Mouse (Mus musculus) midbrain, embryonic 16.5 days (tissue): ENCODE data around the gene Hsdl1. TPM values are rescaled to one million over a fixed set of nuclear protein-coding genes. Genes with fewer than 3 reads are reported as not detected.
A peak's percentile ranks its signal among the peaks of the same experiment; 100 is the strongest.

ENCODE experiments used
- ATAC-seq: fragments of 200-750 bp; cut with Nextera tagmentation; 2 replicates; pipeline ENCODE4 v1.8.0; 2017; ENCODE audit warnings: moderate TSS enrichment
- H3K27ac ChIP-seq: fragments of 300-500 bp; sonication (generic); 2 replicates; pipeline ENCODE4 v1.5.1; 2014; ENCODE audit warnings: mild to moderate bottlenecking, low read length, mixed read lengths
- H3K27me3 ChIP-seq: fragments of 300-500 bp; sonication (generic); 2 replicates; pipeline ENCODE4 v1.6.1; 2014; ENCODE audit warnings: low read depth, low read length, mixed read lengths; ENCODE audit not compliant: control insufficient read depth, insufficient read depth
- H3K36me3 ChIP-seq: fragments of 300-500 bp; sonication (generic); 2 replicates; pipeline ENCODE4 v1.6.1; 2014; ENCODE audit warnings: mild to moderate bottlenecking, low read length, moderate library complexity, mixed read lengths; ENCODE audit not compliant: control insufficient read depth, insufficient read depth
- H3K4me1 ChIP-seq: fragments of 300-500 bp; sonication (generic); 2 replicates; pipeline ENCODE4 v1.6.1; 2014; ENCODE audit warnings: mild to moderate bottlenecking, low read length, mixed read lengths; ENCODE audit not compliant: control insufficient read depth, insufficient read depth
- H3K4me2 ChIP-seq: fragments of 300-500 bp; sonication (generic); 2 replicates; pipeline ENCODE4 v1.6.1; 2014; ENCODE audit warnings: mild to moderate bottlenecking, low read length, mixed read lengths
- H3K4me3 ChIP-seq: fragments of 300-500 bp; sonication (generic); 2 replicates; pipeline ENCODE4 v1.5.1; 2014; ENCODE audit warnings: low read depth, mild to moderate bottlenecking, low read length, moderate library complexity, mixed read lengths
- H3K9ac ChIP-seq: fragments of 300-500 bp; sonication (generic); 2 replicates; pipeline ENCODE4 v1.6.1; 2014; ENCODE audit warnings: low read depth, low read length, mixed read lengths
- H3K9me3 ChIP-seq: fragments of 300-500 bp; sonication (generic); replicated peaks from 2 replicates; pipeline ENCODE4 v1.6.1; 2014; ENCODE audit warnings: mild to moderate bottlenecking, low read length, mixed read lengths; ENCODE audit not compliant: control insufficient read depth, poor library complexity, severe bottlenecking
- WGBS: fragments of 180-500 bp; shearing (Covaris S2); extraction: QIAGEN DNeasy Blood & Tissue Kit; methylation state at CpG from one replicate; pipeline ENCODE4 v1.1.7; 2014; 5-methylcytosine and 5-hydroxymethylcytosine counted together
- polyA plus RNA-seq: library from polyadenylated mRNA; unstranded; fragments of >200 nt; fragmentation: Nextera tagmentation; extraction: Ambion mirVana; gene quantifications from 2 replicates; pipeline ENCODE4 v1.2.1, GENCODE M21; 2015

The Hsdl1 gene
- polyA plus RNA-seq, 1 experiment from 2014 or later = 197 TPM

DNA sequence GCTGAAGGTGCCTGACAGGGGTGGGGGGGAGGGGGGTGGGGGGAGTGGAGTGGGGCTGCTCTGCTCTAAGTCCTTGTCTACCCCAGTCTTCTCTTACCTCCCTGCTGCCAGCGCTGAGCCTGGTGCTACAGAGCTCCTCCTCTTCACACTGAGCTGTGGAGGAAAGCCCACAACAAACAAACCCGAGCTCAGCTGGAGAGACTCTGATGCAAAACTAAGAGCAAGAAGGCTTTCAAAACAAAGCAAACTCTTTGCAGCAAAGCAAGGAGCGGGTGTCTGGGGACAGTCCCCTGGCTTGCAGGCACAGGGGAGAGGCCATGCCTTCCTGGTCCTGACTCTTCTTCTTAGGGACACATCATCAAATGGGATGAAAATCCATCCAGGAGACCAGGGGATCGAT is 5.1 kb downstream of the Hsdl1 start:
- Histone ChIP-seq H3K4me3 (no peak overlapping the region), H3K36me3 (peaks cover 19% of the 10 kb centered on the region), H3K4me2 (no peak overlapping the region), H3K9ac (no peak overlapping the region), H3K9me3 (no peaks in the 10 kb centered on the region), H3K4me1 (peaks cover 18% of the 10 kb centered on the region), H3K27me3 (no peaks in the 10 kb centered on the region), H3K27ac (no peak overlapping the region)
- ATAC-seq = no peak
- 21% methylated on average over 4 of the region's 4 CpGs for WGBS

DNA sequence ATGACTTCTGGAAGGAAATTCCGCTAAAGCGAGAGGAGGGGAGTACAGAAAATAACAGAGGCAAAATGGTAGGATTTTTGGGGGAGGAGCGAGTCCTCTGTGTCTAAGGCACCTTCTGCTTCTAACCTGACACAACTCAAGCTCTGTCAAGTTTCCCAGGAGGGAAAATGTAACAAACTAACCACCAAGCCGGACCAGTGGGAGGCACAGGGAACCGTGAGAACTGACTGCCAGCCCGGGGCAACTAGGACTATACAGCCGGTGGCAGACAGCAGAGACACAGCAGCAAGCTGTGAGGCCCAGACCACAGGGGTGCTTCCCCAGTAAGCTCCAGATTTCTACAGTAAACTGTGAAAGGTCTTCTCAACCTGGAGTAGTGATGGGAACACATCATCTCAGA is 6.0 kb downstream of the Hsdl1 start:
- H3K27ac ChIP-seq = no peak overlapping the region
- ATAC-seq = no peak
- H3K27me3 ChIP-seq = no peaks in the 10 kb centered on the region
- H3K4me1 ChIP-seq = peaks cover 16% of the 10 kb centered on the region
- no peaks in the 10 kb centered on the region for H3K9me3 ChIP-seq
- H3K9ac ChIP-seq = no peak overlapping the region
- H3K4me2 ChIP-seq = no peak overlapping the region
- 77% methylated on average over 7 of the region's 7 CpGs for WGBS
- peaks cover 27% of the 10 kb centered on the region for H3K36me3 ChIP-seq
- no peak overlapping the region for H3K4me3 ChIP-seq

DNA sequence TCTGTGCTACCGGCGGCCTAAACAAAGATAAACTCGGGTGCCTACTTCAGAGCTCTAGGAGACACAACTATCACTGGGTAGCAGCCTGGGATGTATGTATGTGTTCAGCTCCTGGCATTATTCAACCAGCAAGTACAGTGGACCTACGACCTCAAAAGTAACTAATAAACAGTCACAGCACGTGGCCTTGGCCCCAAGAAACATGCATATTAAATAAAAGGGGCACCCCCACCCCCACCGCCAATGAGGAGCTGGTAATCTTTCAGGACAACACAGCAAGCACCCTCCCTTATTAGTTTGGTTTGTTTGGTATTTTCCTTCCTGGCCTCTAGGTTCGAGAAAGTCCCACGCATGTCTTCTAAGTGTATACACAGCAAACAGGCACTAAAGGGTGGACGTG is 6.7 kb downstream of the Hsdl1 start:
- peaks cover 9% of the 10 kb centered on the region; the same call in 1 of the 2 replicates for H3K4me1 ChIP-seq
- WGBS = 90% methylated on average over 9 of the region's 9 CpGs
- H3K9ac ChIP-seq = no peak overlapping the region
- no peak for ATAC-seq
- no peak overlapping the region for H3K4me2 ChIP-seq
- H3K27ac ChIP-seq = no peak overlapping the region
- H3K36me3 ChIP-seq = peaks cover 31% of the 10 kb centered on the region
- H3K9me3 ChIP-seq = no peaks in the 10 kb centered on the region
- H3K4me3 ChIP-seq = no peak overlapping the region
- H3K27me3 ChIP-seq = no peaks in the 10 kb centered on the region

GRCm38 (mm10) chr8:119566367-119566766 is 8.6 kb downstream of the Hsdl1 start:
- WGBS = 73% methylated on average over 11 of the region's 11 CpGs

DNA sequence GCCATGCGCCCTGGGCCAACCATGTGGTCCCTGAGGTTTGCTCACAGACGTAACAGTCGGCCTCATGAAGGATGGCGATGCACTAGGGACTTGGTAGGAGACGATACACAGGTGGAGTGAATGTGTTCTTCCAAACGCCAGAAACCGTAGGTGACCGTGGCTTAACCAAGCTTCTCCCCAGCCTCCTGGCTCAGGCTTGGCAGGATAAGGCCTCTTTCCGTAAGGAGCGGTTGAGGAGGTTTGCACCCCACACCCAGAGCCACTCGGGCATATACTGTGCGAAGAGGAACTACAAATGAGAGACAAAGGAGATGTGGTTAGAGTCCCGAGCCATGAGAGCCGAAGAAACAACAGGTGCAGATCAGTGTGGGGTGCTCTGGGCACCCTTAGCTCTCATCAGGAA is 11.1 kb downstream of the Hsdl1 start:
- ATAC-seq = no peak
- Histone ChIP-seq H3K27ac (no peak overlapping the region), H3K36me3 (peaks cover 34% of the 10 kb centered on the region), H3K4me3 (no peak overlapping the region), H3K27me3 (no peaks in the 10 kb centered on the region), H3K4me1 (peaks cover 3% of the 10 kb centered on the region; the same call in 1 of the 2 replicates), H3K9me3 (no peaks in the 10 kb centered on the region), H3K4me2 (no peak overlapping the region), H3K9ac (no peak overlapping the region)
- WGBS = 93% methylated on average over 14 of the region's 14 CpGs

More at GRCm38 (mm10) chr8:119566367-119566766, 8.6 kb downstream of the Hsdl1 start:
- Histone ChIP-seq H3K27me3 (no peaks in the 10 kb centered on the region), H3K4me1 (no peaks in the 10 kb centered on the region), H3K27ac (no peak overlapping the region), H3K9ac (no peak overlapping the region), H3K9me3 (no peaks in the 10 kb centered on the region), H3K4me3 (no peak overlapping the region), H3K36me3 (peaks cover 34% of the 10 kb centered on the region), H3K4me2 (no peak overlapping the region)
- ATAC-seq = no peak

- ATAC-seq = 0 out of 2 replicates have a peak, but pooled peaks have one; percentile 9
- Histone ChIP-seq H3K4me3 (no peak overlapping the region), H3K4me1 (peaks cover 22% of the 10 kb centered on the region), H3K36me3 (peaks cover 12% of the 10 kb centered on the region), H3K27ac (no peak overlapping the region; the same call in 1 of the 2 replicates), H3K9ac (no peak overlapping the region), H3K4me2 (no peak overlapping the region; the same call in 1 of the 2 replicates), H3K27me3 (no peaks in the 10 kb centered on the region), H3K9me3 (no peaks in the 10 kb centered on the region)
- 88% methylated on average over 6 of the region's 6 CpGs for WGBS
Measured at GRCm38 (mm10) chr8:119559402-119559720, 15.6 kb downstream of the Hsdl1 start.

DNA sequence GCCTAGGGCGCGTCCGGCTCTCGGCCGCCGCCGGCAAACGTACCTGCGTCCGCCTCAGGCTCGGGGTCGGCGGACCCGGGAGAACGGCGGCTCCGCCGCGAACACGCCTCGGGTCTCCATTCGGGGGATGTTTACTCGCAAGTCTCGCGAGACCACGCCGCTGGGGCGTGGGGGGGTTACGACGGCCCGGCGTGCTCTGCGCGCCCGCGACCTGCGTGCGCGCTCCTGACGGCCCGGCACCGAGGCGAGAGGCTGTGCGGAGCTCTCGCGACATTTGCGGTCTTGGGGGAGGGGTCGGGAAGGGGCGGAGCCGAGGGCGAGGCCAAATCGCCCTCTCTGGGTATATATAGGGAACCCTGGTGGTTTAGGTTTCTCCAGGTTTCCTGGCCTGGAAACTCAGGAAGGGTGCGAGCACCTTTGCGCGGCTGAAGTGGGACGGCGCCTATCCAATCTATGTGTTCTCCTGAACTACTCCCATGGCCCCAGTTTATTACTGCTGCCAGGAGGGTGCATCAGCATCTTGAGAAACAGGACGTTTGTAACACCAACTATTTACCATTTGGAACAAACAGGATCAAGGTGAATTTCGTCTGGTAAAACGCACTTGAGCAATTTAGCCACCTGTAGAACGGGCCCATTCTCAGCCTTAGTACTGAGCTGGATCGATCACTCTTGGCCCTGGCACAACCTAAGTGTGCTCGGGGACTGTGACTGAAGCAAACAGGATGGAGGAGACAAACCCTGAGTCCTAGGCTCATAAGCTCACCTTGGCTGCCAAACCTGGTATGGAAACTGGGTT is 16.2 kb downstream of the Hsdl1 start, which contains the start of gene Mbtps1:
Gene Mbtps1, minus strand, starts transcription at position 133 of the 799 bp plus-strand sequence.
- H3K36me3 ChIP-seq = peaks cover 6% of the 10 kb centered on the region
- peak within 1 kb of the TSS; percentile 90 for H3K9ac ChIP-seq
- WGBS = 6% methylated on average over 58 of the region's 63 CpGs
- H3K9me3 ChIP-seq = no peaks in the 10 kb centered on the region
- H3K4me3 ChIP-seq = peak within 1 kb of the TSS; percentile 73
- H3K4me1 ChIP-seq = peaks cover 22% of the 10 kb centered on the region
- H3K27me3 ChIP-seq = no peaks in the 10 kb centered on the region
- peak; percentile 96 for ATAC-seq
- H3K27ac ChIP-seq = peak within 1 kb of the TSS; percentile 95
- peak within 1 kb of the TSS; percentile 91 for H3K4me2 ChIP-seq

- peak overlapping the region; percentile 95 for H3K27ac ChIP-seq
- peak; percentile 92 for ATAC-seq
Measured at GRCm38 (mm10) chr8:119557821-119558602, 17.0 kb downstream of the Hsdl1 start.

DNA sequence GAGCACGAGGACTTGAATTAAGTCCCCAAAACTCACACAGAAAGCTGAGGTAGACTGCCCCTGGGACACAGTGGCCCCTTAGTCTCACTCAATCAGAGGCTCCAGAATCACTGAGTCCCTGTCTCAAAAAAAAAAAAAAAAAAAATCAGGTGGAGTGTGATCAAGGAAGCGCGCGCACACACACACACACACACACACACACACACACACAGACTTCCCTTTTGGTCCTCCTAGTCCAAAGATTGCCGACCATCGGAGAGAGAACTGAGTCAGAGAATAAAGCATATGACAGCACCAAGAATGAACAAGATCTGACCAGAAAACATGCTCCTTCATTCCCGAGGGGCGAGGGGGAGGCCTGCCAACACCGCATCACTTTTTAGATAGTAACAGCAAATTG is 17.9 kb downstream of the Hsdl1 start:
- H3K9me3 ChIP-seq = no peaks in the 10 kb centered on the region
- peak overlapping the region; percentile 73 for H3K4me3 ChIP-seq
- peaks cover 3% of the 10 kb centered on the region; the same call in 1 of the 2 replicates for H3K36me3 ChIP-seq
- H3K9ac ChIP-seq = peak overlapping the region; percentile 90; the same call in 1 of the 2 replicates
- peaks cover 22% of the 10 kb centered on the region for H3K4me1 ChIP-seq
- ATAC-seq = no peak
- H3K27ac ChIP-seq = no peak overlapping the region
- 85% methylated on average over 9 of the region's 9 CpGs for WGBS
- H3K27me3 ChIP-seq = no peaks in the 10 kb centered on the region
- peak overlapping the region; percentile 91 for H3K4me2 ChIP-seq

More at GRCm38 (mm10) chr8:119557821-119558602, 17.0 kb downstream of the Hsdl1 start:
- Histone ChIP-seq H3K4me3 (peak overlapping the region; percentile 73), H3K9ac (peak overlapping the region; percentile 90), H3K36me3 (peaks cover 3% of the 10 kb centered on the region), H3K4me2 (peak overlapping the region; percentile 91), H3K4me1 (peaks cover 22% of the 10 kb centered on the region), H3K9me3 (no peaks in the 10 kb centered on the region), H3K27me3 (no peaks in the 10 kb centered on the region)
- WGBS = 1% methylated on average over 47 of the region's 55 CpGs
